Mouse (Mus musculus) neutrophil, adult 5-6 weeks (primary cell): ENCODE data around the gene Itpkb. TPM values are rescaled to one million over a fixed set of nuclear protein-coding genes. Genes with fewer than 3 reads are reported as not detected.
A peak's percentile ranks its signal among the peaks of the same experiment; 100 is the strongest.

Experiments used
- ATAC-seq: fragments of 151-379, 151-347 bp; 2 replicates; pipeline ENCODE4 v1.8.0; 2017; ENCODE audit warnings: mild to moderate bottlenecking, moderate TSS enrichment; ENCODE audit not compliant: insufficient number of reproducible peaks, poor library complexity, low FRiP score, severe bottlenecking; ENCODE audit errors: extremely low read depth
- total RNA-seq: library from RNA; stranded (forward); fragments of 200-1000 nt; gene quantifications from 2 replicates; pipeline ENCODE4 v1.2.3, GENCODE M21; 2017

Itpkb gene
- total RNA-seq, 1 experiment from 2014 or later, result 64.6 TPM

DNA sequence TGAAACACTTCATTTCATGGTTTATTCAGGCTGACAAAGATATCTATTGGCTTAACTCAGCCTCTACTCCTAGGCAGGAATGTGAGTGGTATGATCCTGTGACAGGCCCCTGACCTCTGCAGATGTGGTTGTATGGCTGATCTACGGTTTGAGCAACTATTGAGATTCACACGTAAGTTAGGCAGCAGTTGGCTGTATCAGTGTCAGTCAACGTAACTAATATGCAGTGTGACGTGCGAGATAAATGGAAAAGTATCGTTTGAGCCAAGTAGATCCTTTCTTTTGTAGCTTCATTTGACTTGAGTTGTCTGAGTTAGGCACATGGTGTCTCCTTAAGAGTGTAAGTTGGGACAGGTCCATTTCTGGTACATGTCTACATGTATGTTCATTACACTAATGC, 4.3 kb downstream of the Itpkb start:
- no peak for ATAC-seq

- no peak for ATAC-seq
Observed at GRCm38 (mm10) chr1:180335513-180336375, 5.5 kb downstream of the Itpkb start.

- no peak for ATAC-seq
Observed at GRCm38 (mm10) chr1:180338358-180338757, 8.1 kb downstream of the Itpkb start.

- no peak for ATAC-seq
Observed at GRCm38 (mm10) chr1:180339143-180339542, 8.9 kb downstream of the Itpkb start.

DNA sequence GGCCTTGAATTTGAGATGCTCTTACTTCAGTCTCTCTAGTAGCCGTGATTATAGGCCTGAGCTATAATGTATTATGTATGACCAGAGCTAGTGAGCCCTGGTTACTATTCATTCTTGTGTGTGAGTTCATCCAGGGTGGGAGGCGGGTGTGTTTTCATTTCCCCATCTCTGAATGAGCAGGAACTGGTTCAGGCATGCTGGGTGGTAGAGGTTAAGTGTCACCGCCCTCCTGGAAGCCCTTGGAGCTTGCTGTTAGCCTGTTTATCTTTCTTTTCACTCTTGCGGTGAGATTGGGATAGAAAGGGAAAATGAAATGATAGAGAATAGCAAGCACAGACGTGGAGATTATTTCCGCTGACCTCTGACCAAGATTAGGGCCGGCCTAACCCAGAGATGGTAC, 12.7 kb downstream of the Itpkb start:
- no peak for ATAC-seq

DNA sequence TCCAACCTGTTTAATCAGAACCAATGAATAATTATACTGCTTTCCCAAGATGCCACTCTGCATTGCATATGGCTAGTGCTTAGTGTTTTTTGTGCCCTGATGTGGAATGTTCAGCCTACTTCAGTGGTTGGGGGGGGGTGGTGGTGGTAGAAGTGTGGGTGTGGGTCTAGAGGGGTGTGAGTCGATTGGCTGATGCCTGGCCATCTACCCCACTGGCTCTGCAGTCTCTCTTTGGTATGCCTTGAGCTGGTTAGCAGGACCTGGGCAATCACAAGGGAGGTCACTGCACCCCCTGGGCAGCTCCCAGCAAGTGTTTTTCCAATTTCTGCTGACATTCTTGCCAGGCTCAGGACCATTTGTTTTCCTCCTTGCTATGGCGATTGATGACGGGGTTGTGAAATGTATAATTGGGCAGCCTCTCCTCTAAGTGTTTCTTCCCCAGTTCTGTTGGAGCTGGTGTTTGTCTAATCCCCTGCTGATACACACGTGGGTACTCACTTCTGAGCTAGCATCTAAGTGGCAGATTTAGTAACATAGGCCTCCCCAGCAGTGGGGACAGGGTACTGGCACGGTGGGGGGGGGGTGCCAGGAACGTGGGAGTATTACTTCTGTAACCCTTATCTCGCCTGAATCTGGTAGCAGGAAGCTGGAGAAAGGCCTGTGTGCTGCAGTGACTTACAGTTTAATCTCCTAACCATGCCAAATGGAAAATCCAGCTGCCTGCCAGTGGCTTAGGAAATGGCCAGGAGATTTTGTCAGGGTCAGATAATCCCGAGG, 13.3 kb downstream of the Itpkb start:
- ATAC-seq, result no peak

DNA sequence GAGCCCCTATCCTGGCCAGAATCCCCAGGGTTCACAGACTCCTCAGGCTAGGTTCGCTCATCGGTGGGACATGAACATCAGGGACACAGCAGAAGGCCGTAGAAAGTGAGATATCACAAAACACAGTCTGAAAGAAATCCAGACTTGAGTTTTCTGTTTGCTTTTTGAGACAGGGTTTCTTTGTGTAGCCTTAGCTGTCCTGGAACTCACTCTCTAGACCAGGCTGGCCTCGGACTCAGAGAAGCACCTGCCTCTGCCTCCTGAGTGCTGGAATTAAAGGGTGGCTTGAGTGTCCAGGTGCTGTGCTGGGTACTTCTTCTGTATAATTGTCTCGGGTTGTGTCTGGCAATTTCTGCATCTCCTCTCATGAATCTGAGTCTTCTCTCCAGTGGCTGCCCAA, 14.8 kb downstream of the Itpkb start:
- ATAC-seq, result no peak

GRCm38 (mm10) chr1:180347059-180347458, 16.8 kb downstream of the Itpkb start:
- ATAC-seq, result no peak

DNA sequence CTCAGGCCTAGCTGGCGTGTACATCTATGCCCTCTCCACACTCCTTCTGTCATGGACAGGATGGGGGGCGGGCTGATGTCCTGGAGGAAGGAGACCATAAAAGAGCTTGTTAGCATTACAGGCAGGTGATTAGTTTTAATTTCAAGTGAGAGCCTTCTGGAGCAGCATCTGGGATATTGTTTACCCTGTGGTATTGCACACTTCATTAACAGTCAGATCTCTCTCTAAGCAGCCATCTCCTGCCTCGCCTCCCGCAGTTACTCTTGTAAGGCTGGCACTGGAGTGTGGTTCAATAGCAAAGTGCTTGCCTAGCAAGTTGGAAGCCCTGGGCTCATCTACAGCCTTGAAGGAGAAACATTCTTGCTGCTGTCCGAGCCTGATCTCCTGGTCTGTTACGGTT, 17.6 kb downstream of the Itpkb start:
- no peak for ATAC-seq

GRCm38 (mm10) chr1:180349090-180349489, 18.8 kb downstream of the Itpkb start:
- ATAC-seq, result no peak

- ATAC-seq, result peak; percentile 30; the same call in 1 of the 2 replicates
Observed at GRCm38 (mm10) chr1:180352258-180352657, 22.0 kb downstream of the Itpkb start.

GRCm38 (mm10) chr1:180354129-180354528, 23.8 kb downstream of the Itpkb start:
- ATAC-seq, result no peak

GRCm38 (mm10) chr1:180354976-180355730, 24.9 kb downstream of the Itpkb start:
- ATAC-seq, result no peak

- ATAC-seq, result peak; percentile 46
Observed at GRCm38 (mm10) chr1:180356176-180356575, 25.9 kb downstream of the Itpkb start.

- ATAC-seq, result no peak
Observed at GRCm38 (mm10) chr1:180356857-180357256, 26.6 kb downstream of the Itpkb start.

- no peak for ATAC-seq
Observed at GRCm38 (mm10) chr1:180357893-180358331, 27.6 kb downstream of the Itpkb start.

DNA sequence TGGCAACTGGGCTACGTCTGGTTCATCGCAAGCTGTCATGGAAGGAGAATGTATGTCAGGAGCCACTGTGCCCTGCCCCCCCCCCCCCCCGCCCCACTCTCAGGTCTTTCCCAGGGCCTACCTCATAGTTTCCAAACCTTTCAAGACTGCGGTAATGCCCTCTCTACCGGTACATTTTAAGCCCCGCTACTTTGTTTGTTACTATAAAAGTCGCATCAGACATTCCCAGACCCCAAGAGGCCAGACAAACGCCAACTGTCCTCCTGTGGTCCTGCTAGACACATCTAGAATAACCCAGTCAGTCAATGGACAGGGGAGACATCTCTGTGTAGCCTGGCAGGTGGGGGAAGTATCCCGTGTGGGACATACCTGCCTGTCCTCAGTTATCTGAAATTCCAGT, 28.2 kb downstream of the Itpkb start:
- ATAC-seq, result no peak

GRCm38 (mm10) chr1:180359311-180359710, 29.0 kb downstream of the Itpkb start:
- ATAC-seq, result no peak

GRCm38 (mm10) chr1:180362176-180362575, 31.9 kb downstream of the Itpkb start:
- no peak for ATAC-seq
